Mouse (Mus musculus) cerebellum, adult 11 months (tissue): ENCODE measurements around the gene Olfr1263.

Experiments used
- DNase-seq: peaks from one replicate; pipeline ENCODE4 v3.0.0; 2022

Olfr1263 gene

DNA sequence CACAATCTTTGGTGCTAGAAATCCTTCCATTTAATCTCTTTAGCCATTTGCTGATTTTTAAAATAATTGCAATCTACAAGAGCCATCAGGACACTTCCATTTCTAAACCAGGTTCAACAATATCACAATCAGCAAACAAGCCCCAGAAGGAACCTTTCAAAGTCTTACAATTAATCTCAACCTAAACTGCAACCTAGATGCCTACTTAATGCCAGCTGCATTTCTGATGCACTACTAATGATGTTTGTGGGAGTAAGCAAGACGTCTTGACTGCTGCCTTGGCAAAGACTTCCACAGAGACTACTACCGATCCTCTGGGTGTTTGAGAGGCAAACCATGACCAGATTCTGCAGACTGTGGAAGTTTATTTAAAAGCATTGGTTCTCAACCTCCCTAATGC, at the start of gene Olfr1263:
Gene Olfr1263 (plus strand): TSS at position 301 of the 400 bp plus-strand sequence.
- DNase-seq, result no peak

DNA sequence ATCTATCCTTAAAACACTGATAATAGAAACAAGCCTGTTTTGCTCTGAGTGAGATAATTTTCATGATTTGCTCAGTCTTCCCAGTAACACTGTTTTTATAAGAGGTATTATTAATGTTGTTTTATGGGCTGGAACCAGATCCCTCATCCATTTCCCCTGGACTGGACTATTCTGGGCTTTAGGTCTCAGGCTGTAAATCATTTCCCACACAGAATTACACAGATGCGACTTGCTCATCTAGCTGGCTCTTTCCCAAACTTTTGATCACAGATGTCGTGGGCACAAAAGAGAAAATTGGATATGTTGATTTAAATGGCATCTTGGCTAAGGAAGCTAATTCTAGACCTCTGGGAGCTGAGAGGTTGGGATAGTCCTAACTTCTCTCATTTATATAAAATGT, 37.7 kb upstream of the Olfr1263 start, which contains the start of gene Olfr1260:
Gene Olfr1260 (plus strand): TSS at position 157 of the 400 bp plus-strand sequence.
- DNase-seq, result no peak

DNA sequence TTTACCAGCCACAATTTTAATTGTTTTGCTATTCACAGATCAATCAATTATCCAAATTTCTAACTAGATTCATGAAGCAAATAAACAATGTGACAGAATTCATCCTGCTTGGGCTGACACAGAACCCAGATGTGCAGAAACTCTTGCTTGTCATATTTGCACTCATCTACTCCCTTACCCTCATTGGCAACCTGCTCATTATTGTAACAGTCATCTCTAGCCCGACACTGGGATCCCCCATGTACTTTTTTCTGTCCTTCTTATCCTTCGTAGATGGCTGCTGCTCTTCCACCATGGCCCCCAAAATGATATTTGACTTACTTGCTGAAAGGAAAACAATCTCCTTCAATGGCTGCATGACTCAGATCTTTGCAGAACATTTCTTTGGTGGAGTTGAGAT, 34.2 kb upstream of the Olfr1263 start:
- DNase-seq, result no peak

DNA sequence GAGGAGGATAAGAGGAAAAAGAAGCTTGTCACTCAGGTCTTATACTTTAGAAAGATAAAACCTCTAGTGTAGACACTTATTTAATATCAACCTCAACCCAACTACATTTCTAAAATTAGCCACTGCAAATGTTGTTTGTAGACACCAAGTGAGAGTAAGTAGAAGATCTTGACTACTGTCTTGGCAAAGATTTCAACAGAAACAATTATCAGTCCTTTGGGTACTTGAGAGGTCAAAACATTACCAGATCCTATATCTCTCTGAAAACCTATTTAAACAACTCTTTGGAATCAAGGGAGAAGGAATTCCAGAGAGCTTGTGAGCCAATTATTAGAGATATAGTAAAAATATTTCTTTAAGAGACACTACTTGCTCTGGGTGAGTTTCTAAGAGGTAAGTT, 21.0 kb upstream of the Olfr1263 start, which contains the start of gene Olfr1261:
Gene Olfr1261 (plus strand): TSS at position 301 of the 400 bp plus-strand sequence.
- DNase-seq, result no peak

DNA sequence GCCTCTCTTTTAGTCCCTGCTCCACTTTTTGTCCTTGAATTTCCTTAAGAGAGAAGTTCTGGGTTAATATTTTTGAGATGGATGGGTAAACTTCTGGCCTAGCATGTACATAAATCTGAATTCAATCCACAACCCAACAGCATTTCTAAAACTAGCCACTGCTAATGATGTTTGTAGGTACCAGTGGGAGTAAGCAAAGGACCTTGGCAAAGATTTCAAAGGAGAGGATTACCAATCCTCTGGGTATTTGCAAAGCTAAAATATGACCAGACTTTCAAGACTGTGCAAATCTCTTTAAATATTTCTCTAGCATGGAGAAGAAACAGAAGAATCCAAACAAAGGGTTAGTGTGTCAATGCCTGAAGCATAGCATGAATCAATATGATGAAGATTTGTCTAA, 12.1 kb upstream of the Olfr1263 start, which contains the start of gene Olfr1262:
Gene Olfr1262 (plus strand): TSS at position 301 of the 400 bp plus-strand sequence.
- no peak for DNase-seq

DNA sequence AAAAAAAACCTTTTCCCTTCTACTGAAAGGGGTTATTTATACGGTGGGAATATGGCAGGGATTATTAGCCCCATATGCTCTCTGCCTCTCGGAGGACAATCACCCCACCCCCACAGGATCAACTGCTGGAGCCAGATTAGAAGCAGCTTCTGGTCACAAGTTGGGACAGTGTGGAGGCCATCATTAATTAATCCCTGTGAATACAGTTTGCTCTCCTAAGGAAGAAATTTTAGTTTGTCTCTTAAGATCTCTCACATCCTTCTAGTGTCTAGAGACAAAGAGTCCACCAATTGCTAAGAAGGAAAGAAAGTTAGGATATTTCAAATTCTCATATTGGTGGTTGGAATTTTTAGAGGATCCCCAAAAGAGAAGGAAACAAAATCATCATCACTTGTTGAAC, 13.5 kb downstream of the Olfr1263 start, which contains the start of gene Olfr1264:
Gene Olfr1264 (minus strand): TSS at position 101 of the 400 bp plus-strand sequence.
- DNase-seq, result no peak

DNA sequence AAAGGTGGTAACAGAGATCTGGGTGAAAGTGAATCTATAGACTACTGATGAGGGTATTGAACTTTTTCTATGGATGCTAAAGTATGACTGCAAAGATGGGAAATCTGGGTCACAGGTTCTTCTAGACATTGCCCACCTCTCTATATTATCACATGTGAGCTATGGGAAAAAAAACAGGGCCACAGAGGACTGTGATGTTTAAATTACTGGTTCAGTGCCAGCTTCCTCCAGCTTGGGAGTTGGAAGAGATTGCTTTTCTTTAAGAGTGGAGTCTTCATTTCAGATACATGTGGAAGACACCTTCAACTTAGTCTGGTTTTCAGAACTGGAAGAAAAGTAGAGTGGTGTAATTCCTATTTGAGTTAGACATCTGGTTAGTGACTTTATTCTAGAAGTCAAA, 23.1 kb downstream of the Olfr1263 start, which contains the start of gene Olfr1265:
Gene Olfr1265 (plus strand): TSS at position 301 of the 400 bp plus-strand sequence.
- no peak for DNase-seq

DNA sequence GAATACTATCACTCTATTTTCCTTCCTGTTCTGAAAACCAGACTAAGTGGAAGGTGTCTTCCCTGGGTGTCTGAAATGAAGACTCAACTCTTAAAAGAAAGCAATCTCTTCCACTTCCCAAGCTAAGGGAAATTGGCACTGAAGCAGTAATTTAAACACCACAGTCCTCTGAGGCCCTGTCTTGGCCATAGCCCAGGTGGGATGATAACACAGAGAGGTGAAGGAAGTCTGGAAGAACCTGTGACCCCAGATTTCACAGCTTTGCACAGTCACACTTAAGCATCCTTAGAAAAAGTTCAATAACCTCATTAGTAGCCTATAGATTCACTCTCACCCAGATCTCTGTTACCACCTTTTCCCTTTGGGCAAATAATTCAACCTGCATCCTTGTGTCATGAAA, 51.6 kb downstream of the Olfr1263 start, which contains the start of gene Olfr140:
Gene Olfr140 (minus strand): TSS at position 101 of the 400 bp plus-strand sequence.
- no peak for DNase-seq
